Mouse (Mus musculus): ENCODE data around the gene Olfr1480.

The Olfr1480 gene

GRCm38 (mm10) chr19:13527613-13528012 is at the start of gene Olfr1480:
TSS of gene Olfr1480 (plus strand) at chr19:13527913.
- no peak for DNase-seq

- no peak for DNase-seq
These were observed 47.6 kb upstream of the Olfr1480 start, which contains the start of gene Olfr1475 for GRCm38 (mm10) chr19:13480096-13480495. TSS of gene Olfr1475 (minus strand) at chr19:13480196.

- no peak for DNase-seq
These were observed 27.5 kb upstream of the Olfr1480 start, which contains the start of gene Olfr1477 for GRCm38 (mm10) chr19:13500246-13500645. TSS of gene Olfr1477 (plus strand) at chr19:13500546.

Measured in right cerebral cortex, postnatal 25 days (tissue).